Mouse (Mus musculus) right cerebral cortex, adult 18-20 months (tissue): ENCODE data around the gene Gm21409.
"Not testable (repeated sequence)": the region's sequence is repeated elsewhere in the genome, so short reads cannot be mapped to it uniquely, and the experiment has no call there.

Source experiments
- DNase-seq: peaks from one replicate; pipeline ENCODE4 v3.0.0; 2022; ENCODE audit warnings: mixed read lengths

Gene Gm21409

DNA sequence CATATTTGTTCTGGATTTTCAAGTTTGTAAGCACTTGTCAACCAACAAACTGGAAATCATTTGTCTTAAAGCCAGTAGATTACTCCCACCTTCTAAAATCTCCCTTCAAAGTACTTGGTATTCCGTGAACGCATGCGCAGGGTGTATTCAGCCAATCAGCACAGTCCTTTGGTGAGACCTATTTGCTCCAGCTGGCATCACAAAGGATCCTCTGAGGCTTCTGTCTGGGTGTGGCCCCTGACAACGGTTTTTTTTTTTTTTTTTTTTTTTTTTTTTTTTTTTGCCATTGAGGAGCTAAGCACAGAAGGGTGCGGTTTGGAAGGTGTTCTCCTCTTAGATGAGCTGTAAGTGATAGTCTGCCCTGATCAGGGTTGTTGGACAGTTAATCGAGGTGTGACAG is at the start of gene Gm21409:
Gene Gm21409, plus strand, starts transcription at position 301 of the 400 bp plus-strand sequence.
- not testable (repeated sequence) for DNase-seq
